Mouse (Mus musculus): Measurements from ENCODE around the gene Nol4l. TPM values are rescaled to one million over a fixed set of nuclear protein-coding genes. Genes with fewer than 3 reads are reported as not detected.

Gene Nol4l
- polyA plus RNA-seq, 1 experiment = 24.3 TPM

DNA sequence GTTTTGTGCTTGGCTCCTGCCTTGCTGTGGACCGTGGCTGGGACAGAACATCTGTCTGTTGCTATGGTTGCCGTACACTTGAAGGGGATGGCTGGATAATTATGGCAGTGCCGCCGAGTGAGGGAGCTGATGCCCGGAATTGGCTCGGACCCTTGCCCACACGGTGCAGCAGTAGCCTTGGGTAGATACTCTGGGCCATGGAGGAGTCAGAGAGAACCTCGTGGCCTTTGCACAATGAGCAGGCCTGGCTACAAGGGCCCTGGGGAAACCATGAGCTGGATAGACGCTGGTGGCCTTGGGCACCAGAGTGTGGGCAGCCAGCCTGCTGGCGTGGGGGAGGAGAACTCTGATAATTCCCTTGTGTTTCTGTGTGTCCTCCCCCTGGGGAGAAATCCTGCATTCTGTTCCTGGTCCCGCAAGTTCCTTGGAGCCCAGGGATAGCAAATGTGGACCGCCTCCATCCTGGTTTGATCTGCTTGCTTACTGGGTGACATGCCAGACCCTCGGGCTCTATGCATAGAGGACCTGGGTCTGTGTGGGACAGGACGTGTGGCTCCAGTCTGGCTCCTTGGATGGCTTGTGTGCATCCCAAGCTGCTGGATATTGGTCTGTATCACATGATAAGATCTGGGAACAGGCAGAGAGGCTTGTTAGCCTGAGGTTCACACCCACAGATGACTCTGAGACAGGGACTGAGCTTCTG lies 18.6 kb upstream of the Nol4l start:
- no peak overlapping the region for H3K4me3 ChIP-seq (replicated peaks; ENCODE audit: insufficient read depth, low read depth, low read length)
- H3K27me3 ChIP-seq (ENCODE audit: control insufficient read depth, insufficient read depth, low read length) = no peaks in the 10 kb centered on the region
- DNase-seq = no peak
- TF ChIP-seq POLR2A (IDR thresholded peaks at IDR 0.05; ENCODE audit: borderline replicate concordance, insufficient read depth, low read length) (no peak), CTCF (IDR thresholded peaks at IDR 0.05; ENCODE audit: borderline replicate concordance, insufficient read depth, low read depth, low read length) (no peak)
- WGBS = 54% methylated on average over 14 of the region's 14 CpGs
- H3K27ac ChIP-seq (ENCODE audit: insufficient read depth, low read length) = no peak overlapping the region
- peaks cover 13% of the 10 kb centered on the region for H3K4me1 ChIP-seq (ENCODE audit: control insufficient read depth, insufficient read depth, low read length)

DNA sequence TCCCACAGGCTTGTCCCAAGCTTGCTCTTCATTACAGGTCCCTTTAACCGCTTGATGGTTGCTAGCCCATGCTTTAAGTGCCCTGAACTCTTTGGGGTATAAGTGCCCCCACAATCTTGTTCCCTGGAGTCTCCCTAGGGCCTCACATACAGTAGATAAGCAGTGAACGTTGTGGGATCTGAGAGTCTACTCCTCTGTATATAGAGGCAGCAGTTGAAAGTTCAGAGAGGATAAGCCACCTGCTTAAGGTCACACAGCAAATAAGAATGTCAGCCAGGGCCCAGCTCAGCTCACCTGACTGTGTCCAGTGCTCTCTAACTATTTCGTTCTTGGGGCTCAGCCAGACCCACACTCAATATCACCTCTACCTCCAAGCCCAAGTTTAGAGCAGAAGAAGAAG lies 17.9 kb upstream of the Nol4l start:
- Histone ChIP-seq H3K4me1 (ENCODE audit: control insufficient read depth, insufficient read depth, low read length) (peaks cover 13% of the 10 kb centered on the region), H3K4me3 (replicated peaks; ENCODE audit: insufficient read depth, low read depth, low read length) (no peak overlapping the region), H3K27ac (ENCODE audit: insufficient read depth, low read length) (no peak overlapping the region), H3K27me3 (ENCODE audit: control insufficient read depth, insufficient read depth, low read length) (no peaks in the 10 kb centered on the region)
- TF ChIP-seq CTCF (IDR thresholded peaks at IDR 0.05; ENCODE audit: borderline replicate concordance, insufficient read depth, low read depth, low read length) (no peak), POLR2A (IDR thresholded peaks at IDR 0.05; ENCODE audit: borderline replicate concordance, insufficient read depth, low read length) (no peak)
- 81% methylated on average over 3 of the region's 3 CpGs for WGBS
- no peak for DNase-seq

DNA sequence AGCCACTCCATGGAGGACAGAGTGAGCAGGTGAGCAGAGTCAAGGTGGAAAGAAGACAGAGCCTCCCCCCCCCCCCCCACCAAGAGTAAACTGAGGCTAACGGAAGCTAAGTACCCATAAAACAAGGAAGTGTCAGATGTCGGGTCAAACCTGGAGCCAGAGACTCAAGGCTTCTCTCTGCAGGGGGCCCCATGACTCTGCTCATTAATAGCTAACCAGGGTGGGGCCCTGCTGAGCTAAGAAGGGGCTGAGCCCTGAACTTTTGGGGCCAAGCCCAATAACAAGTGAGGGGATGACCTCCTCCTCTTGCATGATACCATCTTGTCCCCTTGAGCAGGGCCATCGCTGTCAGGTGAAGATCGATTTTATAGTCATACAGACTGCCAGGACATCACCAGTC lies 17.2 kb upstream of the Nol4l start:
- no peaks in the 10 kb centered on the region for H3K27me3 ChIP-seq (ENCODE audit: control insufficient read depth, insufficient read depth, low read length)
- TF ChIP-seq POLR2A (IDR thresholded peaks at IDR 0.05; ENCODE audit: borderline replicate concordance, insufficient read depth, low read length) (no peak), CTCF (IDR thresholded peaks at IDR 0.05; ENCODE audit: borderline replicate concordance, insufficient read depth, low read depth, low read length) (no peak)
- DNase-seq = no peak
- 77% methylated on average over 4 of the region's 4 CpGs for WGBS
- peaks cover 13% of the 10 kb centered on the region for H3K4me1 ChIP-seq (ENCODE audit: control insufficient read depth, insufficient read depth, low read length)
- no peak overlapping the region for H3K27ac ChIP-seq (ENCODE audit: insufficient read depth, low read length)
- no peak overlapping the region for H3K4me3 ChIP-seq (replicated peaks; ENCODE audit: insufficient read depth, low read depth, low read length)

DNA sequence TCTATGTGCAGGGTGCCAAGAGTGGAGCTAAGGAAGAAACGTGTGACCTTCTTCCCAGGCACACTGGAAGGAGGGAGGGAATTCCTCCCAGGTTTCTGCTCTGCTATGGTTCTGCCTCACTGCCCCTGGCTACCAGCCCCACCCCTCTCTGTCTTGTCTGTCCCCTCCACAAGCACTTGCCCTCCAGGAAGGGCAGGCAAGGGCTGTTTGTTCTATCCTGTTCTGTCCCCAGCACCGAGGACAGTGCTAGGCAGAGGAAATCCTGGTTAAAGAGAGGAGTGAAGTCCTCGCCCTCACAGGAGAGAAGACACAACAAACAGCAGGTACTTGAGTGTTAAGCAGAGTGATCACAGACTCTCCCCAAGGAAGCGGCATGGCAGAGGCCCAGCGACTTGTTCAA lies 16.7 kb upstream of the Nol4l start:
- H3K4me1 ChIP-seq (ENCODE audit: control insufficient read depth, insufficient read depth, low read length) = peaks cover 13% of the 10 kb centered on the region
- no peak overlapping the region for H3K27ac ChIP-seq (ENCODE audit: insufficient read depth, low read length)
- no peak for DNase-seq
- H3K27me3 ChIP-seq (ENCODE audit: control insufficient read depth, insufficient read depth, low read length) = no peaks in the 10 kb centered on the region
- WGBS = 69% methylated on average over 5 of the region's 5 CpGs
- no peak for TF ChIP-seq CTCF (IDR thresholded peaks at IDR 0.05; ENCODE audit: borderline replicate concordance, insufficient read depth, low read depth, low read length)
- no peak for TF ChIP-seq POLR2A (IDR thresholded peaks at IDR 0.05; ENCODE audit: borderline replicate concordance, insufficient read depth, low read length)
- H3K4me3 ChIP-seq (replicated peaks; ENCODE audit: insufficient read depth, low read depth, low read length) = no peak overlapping the region

DNA sequence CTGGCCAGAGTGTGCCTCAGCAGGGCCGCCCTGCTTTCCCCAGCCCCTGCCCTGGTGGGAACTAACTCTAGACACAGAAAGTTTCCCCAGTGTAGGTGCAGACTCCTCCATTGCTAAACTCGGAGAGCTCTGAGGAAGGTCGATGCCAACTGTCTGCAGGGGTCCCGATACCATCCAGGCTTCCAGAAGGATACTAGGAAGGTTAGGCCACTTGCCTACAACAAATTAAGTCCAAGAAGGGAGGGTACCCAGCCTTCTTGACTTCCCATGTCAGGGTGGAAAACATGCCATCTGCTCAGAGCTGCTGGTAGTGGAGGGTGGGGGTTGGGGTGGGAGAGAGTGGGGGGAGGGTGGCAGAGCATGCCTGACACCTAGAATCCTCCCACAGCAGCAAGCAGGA lies 15.0 kb upstream of the Nol4l start:
- WGBS = 24% methylated on average over 4 of the region's 4 CpGs
- Histone ChIP-seq H3K4me3 (replicated peaks; ENCODE audit: insufficient read depth, low read depth, low read length) (no peak overlapping the region), H3K4me1 (ENCODE audit: control insufficient read depth, insufficient read depth, low read length) (peaks cover 13% of the 10 kb centered on the region), H3K27ac (ENCODE audit: insufficient read depth, low read length) (no peak overlapping the region), H3K27me3 (ENCODE audit: control insufficient read depth, insufficient read depth, low read length) (no peaks in the 10 kb centered on the region)
- DNase-seq = no peak
- no peak for TF ChIP-seq CTCF (IDR thresholded peaks at IDR 0.05; ENCODE audit: borderline replicate concordance, insufficient read depth, low read depth, low read length)
- TF ChIP-seq POLR2A (IDR thresholded peaks at IDR 0.05; ENCODE audit: borderline replicate concordance, insufficient read depth, low read length) = no peak

DNA sequence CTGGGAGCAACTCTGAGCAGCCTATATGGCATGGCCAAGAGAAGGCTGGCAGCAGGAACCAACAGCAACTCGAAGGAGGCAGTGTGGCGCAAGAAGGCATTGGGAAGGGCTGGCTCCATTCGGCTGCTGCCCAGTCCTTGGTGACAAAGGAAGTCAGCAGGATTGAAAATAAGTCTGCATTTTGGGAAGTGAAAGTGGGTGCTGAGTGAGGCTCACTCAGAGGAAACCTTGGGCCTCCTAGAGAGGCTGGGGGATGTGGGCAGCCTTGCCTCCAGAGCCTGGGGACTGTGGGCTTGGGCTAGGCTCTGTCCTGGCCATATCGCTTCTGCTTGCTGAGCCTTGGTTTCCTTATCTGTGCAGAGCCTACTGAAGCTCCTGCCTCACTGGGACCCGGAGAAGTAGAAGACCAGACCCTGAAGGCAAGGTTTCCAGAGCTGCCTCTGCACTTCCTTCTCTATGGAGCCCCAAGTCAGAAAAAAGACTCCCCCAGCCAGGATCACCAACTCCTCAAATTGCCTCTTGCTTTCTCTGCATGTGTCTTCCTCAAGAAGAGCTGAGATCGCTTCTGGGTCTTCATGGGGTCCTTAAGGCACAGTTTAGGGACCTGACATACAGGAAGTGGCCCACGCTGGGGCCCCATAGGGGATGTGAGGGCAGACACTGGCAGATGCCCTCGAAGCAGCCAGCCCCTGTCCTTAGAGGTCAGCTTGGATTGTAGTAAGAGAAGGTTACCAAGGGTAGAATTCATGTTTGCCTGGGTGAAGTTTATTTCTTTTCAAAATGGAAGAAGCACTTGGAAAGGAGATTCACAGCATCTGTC lies 14.3 kb upstream of the Nol4l start:
- Histone ChIP-seq H3K4me1 (ENCODE audit: control insufficient read depth, insufficient read depth, low read length) (peaks cover 13% of the 10 kb centered on the region), H3K4me3 (replicated peaks; ENCODE audit: insufficient read depth, low read depth, low read length) (no peak overlapping the region), H3K27ac (ENCODE audit: insufficient read depth, low read length) (no peak overlapping the region), H3K27me3 (ENCODE audit: control insufficient read depth, insufficient read depth, low read length) (no peaks in the 10 kb centered on the region)
- 77% methylated on average over 8 of the region's 8 CpGs for WGBS
- DNase-seq = no peak
- TF ChIP-seq POLR2A (IDR thresholded peaks at IDR 0.05; ENCODE audit: borderline replicate concordance, insufficient read depth, low read length) (no peak), CTCF (IDR thresholded peaks at IDR 0.05; ENCODE audit: borderline replicate concordance, insufficient read depth, low read depth, low read length) (no peak)

DNA sequence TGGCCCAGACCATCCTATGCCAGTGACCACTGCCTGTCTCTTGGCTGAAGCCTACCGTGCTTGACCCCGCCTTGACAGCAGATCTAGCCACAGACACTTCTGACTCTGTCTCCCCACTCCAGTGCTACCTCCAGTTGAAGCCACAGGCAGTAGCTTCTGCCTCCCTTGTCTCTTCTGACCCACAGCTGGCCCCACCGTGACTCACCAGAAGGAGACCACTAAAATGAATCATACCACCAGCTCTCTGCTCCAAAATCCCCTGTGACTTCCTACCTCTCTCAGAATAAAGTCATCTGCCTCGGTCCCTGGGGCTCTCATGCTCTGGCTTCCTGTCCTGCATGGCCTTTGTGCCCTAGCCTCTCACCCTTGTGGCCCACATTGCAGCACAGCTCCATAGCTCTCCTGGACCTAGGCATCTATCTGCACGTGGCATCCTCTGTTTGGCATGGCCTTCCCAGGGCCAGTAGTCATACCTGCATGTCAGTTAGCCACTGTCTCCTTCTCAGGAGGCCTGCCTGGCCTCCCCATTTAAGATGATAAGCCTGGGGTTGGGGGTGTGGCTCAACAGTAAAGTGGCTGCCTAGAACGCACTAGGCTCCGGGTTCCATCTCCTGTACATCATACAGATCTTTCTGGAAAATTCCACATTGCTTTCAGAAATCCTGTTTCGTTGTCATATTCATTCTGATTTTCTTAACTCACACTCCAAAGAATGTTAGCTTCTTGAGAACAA lies 13.3 kb upstream of the Nol4l start:
- no peak overlapping the region for H3K4me3 ChIP-seq (replicated peaks; ENCODE audit: insufficient read depth, low read depth, low read length)
- peaks cover 13% of the 10 kb centered on the region for H3K4me1 ChIP-seq (ENCODE audit: control insufficient read depth, insufficient read depth, low read length)
- TF ChIP-seq POLR2A (IDR thresholded peaks at IDR 0.05; ENCODE audit: borderline replicate concordance, insufficient read depth, low read length) = no peak
- TF ChIP-seq CTCF (IDR thresholded peaks at IDR 0.05; ENCODE audit: borderline replicate concordance, insufficient read depth, low read depth, low read length) = no peak
- 93% methylated on average over 8 of the region's 8 CpGs for WGBS
- H3K27ac ChIP-seq (ENCODE audit: insufficient read depth, low read length) = no peak overlapping the region
- no peak for DNase-seq
- no peaks in the 10 kb centered on the region for H3K27me3 ChIP-seq (ENCODE audit: control insufficient read depth, insufficient read depth, low read length)

Measured in cerebellum, adult 2 months (tissue).